Mouse (Mus musculus) C2C12 (cell line): ENCODE measurements at regions not wholly inside any gene's neighbourhood (a gene's known extent, or its start where the extent isn't known, plus 50 kb on each side); places are given as distances from the start of the nearest gene placed in this dataset.

ENCODE experiments used
- CEBPB ChIP-seq: IDR thresholded peaks from one replicate; pipeline ENCODE4 v1.6.1; 2011; ENCODE audit warnings: low read depth, mild to moderate bottlenecking, control low read depth, moderate library complexity
- CTCF ChIP-seq: IDR thresholded peaks from one replicate; pipeline ENCODE4 v1.5.1; 2011; ENCODE audit not compliant: control insufficient read depth, insufficient read depth, insufficient read length
- MYOD1 ChIP-seq: IDR thresholded peaks from one replicate; pipeline ENCODE4 v1.6.1; 2011; ENCODE audit warnings: low read depth; ENCODE audit not compliant: control insufficient read depth, insufficient read length
- USF1 ChIP-seq: IDR thresholded peaks from one replicate; pipeline ENCODE4 v1.6.1; 2011; ENCODE audit warnings: low read depth, mild to moderate bottlenecking, control low read depth, moderate library complexity

DNA sequence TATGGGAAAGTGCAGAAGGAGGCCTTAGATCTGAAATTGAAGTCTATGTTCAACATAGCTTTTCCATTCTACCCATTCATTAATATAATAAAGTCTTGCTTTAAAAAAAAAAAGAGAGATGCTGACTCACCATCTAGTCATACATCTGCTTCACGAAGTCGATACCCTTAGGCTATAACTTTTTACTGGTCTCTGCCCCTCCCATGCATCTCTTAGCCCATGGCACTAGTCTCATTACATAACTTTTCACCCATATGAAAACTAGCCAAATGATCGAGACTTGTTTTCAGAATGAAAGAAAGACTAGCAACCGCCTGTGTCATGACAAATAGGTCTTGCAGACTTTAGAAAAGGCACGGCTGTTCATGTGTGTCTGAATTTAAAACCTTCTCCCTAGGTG lies 116.6 kb upstream of the Gdnf start:
- TF ChIP-seq USF1 (no peak), CEBPB (no peak), CTCF (no peak), MYOD1 (no peak)
